Mouse (Mus musculus) spleen, embryonic (tissue): ENCODE measurements around the gene Asxl2.

Experiments
- CTCF ChIA-PET: fragments of 350-600 bp; sonication (Branson Sonifier 250); formaldehyde crosslinking; loops from one replicate; lab custom pipeline; 2022; lab: Charles Lee

Gene Asxl2

DNA sequence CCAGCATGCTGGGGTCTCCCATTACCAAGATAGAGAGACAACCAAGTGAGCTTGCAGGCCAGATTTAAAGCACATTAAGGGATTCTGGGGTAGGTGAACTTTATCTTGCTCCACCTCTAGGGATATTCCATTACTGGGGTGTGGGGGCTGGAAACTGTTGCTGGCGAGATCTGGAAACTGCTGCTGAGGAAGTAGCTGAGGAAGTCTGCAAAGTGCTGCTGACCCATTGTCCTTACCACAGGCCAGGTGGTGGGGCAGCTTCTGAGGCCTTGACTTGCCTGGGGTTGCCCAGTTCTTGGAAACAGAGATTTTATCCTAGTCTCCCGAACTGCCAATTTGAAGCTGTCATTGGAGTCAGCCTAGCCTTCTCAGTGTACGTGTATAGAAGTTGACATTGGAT lies 118.8 kb downstream of the Asxl2 start:
- CTCF ChIA-PET: interaction anchor here (0.5 kb wide), 1 partner anchor 65 kb away, joined by 4 read pairs; no protein-coding TSS in a partner anchor

DNA sequence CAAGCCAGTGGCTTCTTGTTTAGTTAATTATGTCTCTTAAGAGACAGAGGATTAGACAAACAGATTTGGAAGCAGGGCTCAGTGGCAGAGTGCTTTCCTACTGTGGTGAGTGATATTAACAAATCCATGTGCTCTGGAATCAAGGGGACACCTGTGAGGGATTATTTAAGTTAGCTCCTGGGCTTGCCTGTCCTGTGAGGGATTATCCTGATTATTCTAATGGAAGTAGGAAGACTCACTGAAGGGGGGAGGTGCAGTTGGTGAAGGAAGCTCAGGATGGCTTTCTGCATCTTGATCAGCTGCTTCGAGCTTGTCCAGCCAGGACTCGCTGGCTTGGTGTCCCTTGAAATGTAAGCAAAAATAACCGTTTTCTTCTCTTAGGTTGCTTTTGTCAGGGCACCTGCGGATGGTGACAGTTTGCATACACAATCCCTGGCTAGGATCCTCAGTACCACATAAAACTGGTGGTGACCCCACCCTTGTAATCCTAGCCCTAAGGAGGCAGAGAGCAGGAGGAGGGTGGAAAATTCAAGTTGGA lies 119.5 kb downstream of the Asxl2 start:
- CTCF ChIA-PET: interaction anchor here (0.5 kb wide), 2 partner anchors 14 to 64 kb away, joined by 4 to 9 read pairs; no protein-coding TSS in a partner anchor

GRCm38 (mm10) chr12:3546781-3547180 lies 120.1 kb downstream of the Asxl2 start:
- CTCF ChIA-PET: interaction anchor here (0.5 kb wide), 1 partner anchor 13 kb away, joined by 9 read pairs; no protein-coding TSS in a partner anchor

GRCm38 (mm10) chr12:3547506-3547905 lies 120.8 kb downstream of the Asxl2 start:
- CTCF ChIA-PET: no interaction called here

DNA sequence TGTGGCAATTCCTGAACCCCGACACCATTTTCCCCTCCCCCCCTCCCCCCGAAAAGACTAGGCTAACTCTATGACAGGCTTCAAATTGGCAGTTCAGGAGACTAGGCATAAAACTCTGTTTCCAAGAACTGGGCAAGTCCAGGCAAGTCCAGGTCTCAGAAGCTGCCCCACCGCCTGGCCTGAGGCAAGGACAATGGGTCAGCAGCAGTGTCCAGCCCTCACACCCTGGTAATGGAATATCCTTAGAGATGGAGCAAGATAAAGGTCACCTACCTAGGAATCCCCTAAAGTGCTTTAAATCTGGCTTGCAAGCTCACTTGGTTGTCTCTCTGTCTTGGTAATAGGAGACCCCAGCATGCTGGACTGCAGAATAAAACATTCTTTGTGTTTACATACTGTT lies 121.3 kb downstream of the Asxl2 start:
- CTCF ChIA-PET: no interaction called here

GRCm38 (mm10) chr12:3548582-3549211 lies 122.0 kb downstream of the Asxl2 start:
- CTCF ChIA-PET: interaction anchor here (0.7 kb wide), 1 partner anchor 133 kb away, joined by 4 read pairs; no protein-coding TSS in a partner anchor

DNA sequence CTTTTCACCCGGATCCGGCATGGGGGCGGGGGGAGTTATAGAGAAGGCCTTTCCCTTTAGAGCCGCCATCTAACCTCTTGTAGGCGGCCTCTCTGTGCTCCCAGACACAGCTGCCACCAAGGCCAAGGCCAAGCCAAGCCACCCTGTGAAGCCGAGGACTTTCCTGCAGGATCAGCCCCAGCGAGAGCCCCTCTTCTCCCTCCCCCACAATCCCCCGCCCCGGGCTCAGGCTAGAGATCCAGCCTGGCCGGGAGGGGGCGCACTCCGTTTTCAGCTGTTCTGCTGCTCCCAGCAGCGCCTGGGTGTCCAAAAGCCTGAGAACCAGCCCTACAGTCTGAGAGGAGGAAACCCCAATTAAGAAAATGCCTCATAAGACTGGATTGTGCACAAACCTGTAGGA lies 123.6 kb downstream of the Asxl2 start:
- CTCF ChIA-PET: interaction anchor here (0.7 kb wide), 1 partner anchor 351 kb away, joined by 12 read pairs; no protein-coding TSS in a partner anchor
